Mouse (Mus musculus): ENCODE measurements around the gene Serf1. TPM values are rescaled to one million over a fixed set of nuclear protein-coding genes. Genes with fewer than 3 reads are reported as not detected.

Serf1 gene
- 308 and 329 TPM in 2 replicates for polyA plus RNA-seq (2016; fragmentation: Nextera tagmentation; extraction: Ambion mirVana)

DNA sequence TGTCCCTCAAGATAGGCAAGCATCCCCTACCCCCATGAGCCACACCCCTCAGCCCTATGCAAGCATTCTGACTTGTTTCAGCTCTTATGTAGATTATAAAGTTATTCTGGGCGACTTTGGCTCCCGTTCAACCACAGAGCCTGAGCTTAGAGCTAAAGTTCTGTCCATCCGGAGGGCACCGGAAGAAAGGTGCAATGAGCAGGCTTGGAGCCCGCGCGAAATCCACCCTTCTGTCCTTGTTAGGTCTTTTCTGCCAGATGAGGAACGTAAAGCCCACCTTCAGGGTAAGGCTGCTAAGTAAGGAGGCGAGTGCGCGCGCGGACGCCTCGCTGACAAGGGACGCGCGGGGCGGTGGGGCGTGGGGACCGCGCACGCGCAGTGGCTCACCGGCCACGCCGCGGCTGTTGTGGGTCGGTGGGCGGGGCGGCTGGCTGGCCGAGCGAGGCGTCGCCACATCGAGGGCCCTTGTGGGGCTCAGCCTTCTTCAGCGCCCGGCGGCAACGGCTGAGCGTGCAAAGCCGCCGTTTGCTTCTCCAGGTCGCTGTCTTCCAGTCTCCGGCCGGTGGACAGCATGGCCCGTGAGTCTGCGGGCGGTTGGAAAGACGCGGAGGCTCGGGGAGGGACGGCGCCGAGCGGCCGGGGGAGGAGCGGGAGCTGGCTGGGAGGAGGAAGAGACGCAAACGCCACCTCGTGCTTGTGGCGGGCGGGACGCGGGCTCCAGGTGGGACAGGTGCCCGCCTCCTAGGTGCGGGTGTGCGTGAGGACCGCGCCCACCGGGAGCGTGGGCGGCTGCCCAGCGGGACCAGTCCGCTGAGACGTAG, at the start of gene Serf1:
Serf1 (plus strand) TSS at position 361 of the 821 bp plus-strand sequence.
- H3K4me2 ChIP-seq: peak within 1 kb of the TSS; percentile 83
- peaks cover 7% of the 10 kb centered on the region; the same call in 1 of the 2 replicates for H3K27me3 ChIP-seq
- H3K36me3 ChIP-seq (replicated peaks): peaks cover 3% of the 10 kb centered on the region; the same call in 1 of the 2 replicates
- peak within 1 kb of the TSS; percentile 72 for H3K9ac ChIP-seq
- WGBS: 1% methylated on average over 67 of the region's 76 CpGs
- peak within 1 kb of the TSS; percentile 63 for H3K4me3 ChIP-seq (replicated peaks)
- peak within 1 kb of the TSS; percentile 71 for H3K27ac ChIP-seq
- peaks cover 25% of the 10 kb centered on the region for H3K4me1 ChIP-seq
- ATAC-seq (ENCODE audit: low FRiP score): peak; percentile 80
- no peaks in the 10 kb centered on the region for H3K9me3 ChIP-seq

DNA sequence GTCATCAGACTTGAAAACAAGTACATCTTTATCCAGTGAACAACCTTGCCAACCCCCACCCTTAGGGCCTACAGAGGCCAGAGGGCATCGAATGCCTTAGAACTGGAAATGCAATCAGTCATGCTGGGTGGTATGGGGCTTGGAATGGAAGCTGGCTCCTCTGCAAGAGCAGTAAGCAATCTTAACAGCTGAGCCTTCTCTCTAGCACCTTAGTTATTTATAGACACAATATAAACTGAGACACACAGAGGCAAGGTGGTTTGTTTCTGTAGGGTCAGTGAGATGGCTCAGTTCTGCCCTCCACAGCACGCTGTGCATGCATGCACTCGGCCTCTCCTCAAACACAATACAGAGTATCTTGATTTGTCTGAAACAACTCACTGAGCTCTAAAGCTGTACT, 43.9 kb upstream of the Serf1 start:
- Histone ChIP-seq H3K27me3 (no peaks in the 10 kb centered on the region), H3K27ac (no peak overlapping the region), H3K9me3 (no peaks in the 10 kb centered on the region), H3K4me1 (no peaks in the 10 kb centered on the region), H3K9ac (no peak overlapping the region), H3K4me2 (no peak overlapping the region), H3K36me3 (replicated peaks) (peaks cover 65% of the 10 kb centered on the region), H3K4me3 (replicated peaks) (no peak overlapping the region)
- no peak for ATAC-seq (ENCODE audit: low FRiP score)
- WGBS: 93% methylated on average over 3 of the region's 3 CpGs

DNA sequence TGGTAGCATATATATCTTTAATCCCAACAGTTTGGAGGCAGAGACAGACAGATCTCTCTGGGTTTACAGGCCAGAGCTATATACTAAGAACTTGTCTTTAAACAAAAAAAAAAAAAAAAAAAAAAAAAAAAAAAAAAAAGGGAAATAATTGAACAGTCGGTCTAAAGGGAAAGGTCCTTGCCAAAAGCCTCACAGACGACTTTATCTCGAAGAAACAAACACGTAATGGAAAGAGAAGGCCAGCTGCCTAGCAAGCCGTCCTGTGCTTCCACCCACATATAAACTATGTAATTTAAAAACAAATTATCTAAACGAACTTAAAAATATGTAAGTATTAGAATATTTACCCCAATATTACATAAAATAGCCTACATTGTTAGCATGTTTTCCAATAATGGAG, 40.0 kb upstream of the Serf1 start:
- no peak for ATAC-seq (ENCODE audit: low FRiP score)

DNA sequence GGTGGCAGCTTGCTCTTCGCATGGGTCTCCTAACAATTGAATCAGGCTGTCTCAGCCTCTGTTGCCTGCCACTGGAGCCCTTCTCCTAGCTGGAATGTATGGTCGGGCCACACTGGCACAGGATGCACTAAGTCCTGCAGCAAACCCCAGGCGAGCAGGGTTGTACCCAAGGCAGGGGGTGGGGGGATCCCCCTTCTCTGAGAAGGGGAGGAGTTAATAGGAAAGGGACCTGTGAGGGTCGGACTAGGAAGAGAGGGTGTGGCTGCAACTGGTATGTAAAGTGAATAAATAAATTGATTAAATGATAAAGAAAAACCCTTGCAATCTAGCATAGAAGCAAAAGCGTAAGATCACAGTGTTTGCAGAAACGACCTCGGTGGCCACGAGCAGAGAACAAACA, 36.3 kb upstream of the Serf1 start:
- Histone ChIP-seq H3K4me2 (no peak overlapping the region), H3K9ac (no peak overlapping the region), H3K9me3 (no peaks in the 10 kb centered on the region), H3K36me3 (replicated peaks) (peaks cover 74% of the 10 kb centered on the region), H3K27me3 (no peaks in the 10 kb centered on the region), H3K4me1 (no peaks in the 10 kb centered on the region), H3K4me3 (replicated peaks) (no peak overlapping the region), H3K27ac (no peak overlapping the region)
- ATAC-seq (ENCODE audit: low FRiP score): no peak
- WGBS: 90% methylated on average over 8 of the region's 8 CpGs

More for the DNA sequence above, 40.0 kb upstream of the Serf1 start:
- no peaks in the 10 kb centered on the region for H3K27me3 ChIP-seq
- no peak overlapping the region for H3K4me3 ChIP-seq (replicated peaks)
- H3K9me3 ChIP-seq: no peaks in the 10 kb centered on the region
- 90% methylated on average over 6 of the region's 6 CpGs for WGBS
- no peak overlapping the region for H3K4me2 ChIP-seq
- no peaks in the 10 kb centered on the region for H3K4me1 ChIP-seq
- H3K36me3 ChIP-seq (replicated peaks): peaks cover 62% of the 10 kb centered on the region
- H3K9ac ChIP-seq: no peak overlapping the region
- no peak overlapping the region for H3K27ac ChIP-seq

DNA sequence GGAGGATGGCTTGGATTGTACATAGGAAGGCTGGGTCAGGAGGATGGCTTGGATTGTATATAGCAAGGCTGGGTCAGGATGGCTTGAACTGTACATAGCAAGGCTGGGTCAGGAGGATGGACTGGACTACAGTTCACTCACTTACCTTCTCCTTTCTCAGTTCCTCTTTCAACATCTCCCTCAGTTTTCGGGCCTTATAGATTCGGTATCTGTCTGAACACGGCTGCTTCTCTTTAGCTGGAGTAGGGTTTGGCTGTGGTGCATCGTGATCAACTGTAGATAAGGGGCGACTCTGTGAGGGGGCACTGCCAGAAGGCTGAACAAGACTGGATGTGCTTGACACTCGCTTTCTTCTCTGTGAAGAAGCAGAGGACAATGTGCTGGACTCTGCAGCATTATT, 9.0 kb upstream of the Serf1 start:
- no peak for ATAC-seq (ENCODE audit: low FRiP score)
- H3K9me3 ChIP-seq: no peaks in the 10 kb centered on the region
- H3K27me3 ChIP-seq: no peaks in the 10 kb centered on the region
- H3K36me3 ChIP-seq (replicated peaks): peaks cover 46% of the 10 kb centered on the region
- H3K27ac ChIP-seq: no peak overlapping the region
- 95% methylated on average over 6 of the region's 6 CpGs for WGBS
- H3K9ac ChIP-seq: no peak overlapping the region
- H3K4me1 ChIP-seq: peaks cover 15% of the 10 kb centered on the region
- H3K4me2 ChIP-seq: no peak overlapping the region
- no peak overlapping the region for H3K4me3 ChIP-seq (replicated peaks)

DNA sequence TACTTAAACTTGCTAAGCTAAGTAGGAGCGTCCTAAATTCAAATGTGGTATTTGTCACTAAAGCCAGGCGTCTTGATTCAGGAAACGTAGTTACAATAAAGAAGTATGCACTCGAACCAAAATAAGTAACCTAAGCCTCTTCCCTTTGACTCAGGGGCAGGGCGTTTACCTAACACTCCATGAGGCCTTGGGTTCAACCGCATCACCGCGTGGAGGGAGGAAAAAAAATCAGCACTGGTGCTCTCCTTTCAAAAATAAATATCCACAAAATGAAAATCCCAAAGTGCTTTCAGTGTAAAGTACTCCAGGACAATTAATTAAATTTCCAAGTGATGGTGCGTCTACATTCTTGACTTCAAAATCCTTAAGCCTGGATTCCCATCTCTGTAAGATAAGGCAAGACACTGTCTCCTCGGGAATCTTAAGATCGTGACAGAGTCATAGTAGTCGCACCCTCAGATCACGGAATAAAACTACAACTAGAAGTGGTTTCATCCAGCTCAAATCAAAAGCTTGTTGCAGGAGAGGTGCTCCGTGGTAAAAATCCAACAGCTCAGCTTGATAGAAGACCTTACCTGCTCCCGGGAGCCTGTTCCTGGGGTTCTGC, 4.7 kb upstream of the Serf1 start:
- H3K4me3 ChIP-seq (replicated peaks): peak overlapping the region; percentile 79
- WGBS: 9% methylated on average over 15 of the region's 15 CpGs
- peak overlapping the region; percentile 78 for H3K9ac ChIP-seq
- peaks cover 7% of the 10 kb centered on the region; the same call in 1 of the 2 replicates for H3K27me3 ChIP-seq
- H3K36me3 ChIP-seq (replicated peaks): peaks cover 6% of the 10 kb centered on the region
- ATAC-seq (ENCODE audit: low FRiP score): no peak
- H3K27ac ChIP-seq: no peak overlapping the region
- H3K4me1 ChIP-seq: peaks cover 25% of the 10 kb centered on the region
- H3K4me2 ChIP-seq: peak overlapping the region; percentile 80
- H3K9me3 ChIP-seq: no peaks in the 10 kb centered on the region

DNA sequence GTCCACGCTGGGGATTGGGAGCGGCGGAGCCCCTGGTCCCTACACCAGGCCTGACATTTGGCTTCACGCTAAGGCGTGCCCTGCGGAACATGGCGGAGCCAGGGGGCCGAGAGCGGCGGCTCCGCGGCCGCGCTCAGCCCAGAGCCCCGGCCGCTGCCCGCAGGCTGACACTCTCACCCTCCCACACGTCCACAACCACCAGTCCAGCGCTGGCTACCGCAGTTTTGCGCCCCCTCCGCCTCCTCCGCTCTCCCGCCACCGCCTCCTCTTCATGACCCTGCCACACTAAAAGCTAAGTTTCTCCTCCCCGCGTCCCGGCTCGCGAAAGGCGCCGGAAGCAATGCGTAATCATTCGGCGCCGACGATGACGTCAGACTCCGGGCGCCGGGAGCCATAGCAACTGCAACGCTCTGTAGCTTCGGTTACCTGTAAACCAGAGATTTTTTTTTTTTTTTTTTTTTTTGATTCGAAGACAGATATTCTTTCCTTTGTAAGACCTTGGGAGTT, 4.0 kb upstream of the Serf1 start, which contains the start of gene Bdp1:
Bdp1 (minus strand) TSS at position 323 of the 507 bp plus-strand sequence.
- Histone ChIP-seq H3K27ac (peak within 1 kb of the TSS; percentile 78), H3K4me1 (peaks cover 29% of the 10 kb centered on the region), H3K4me2 (peak within 1 kb of the TSS; percentile 80), H3K9ac (peak within 1 kb of the TSS; percentile 78), H3K4me3 (replicated peaks) (peak within 1 kb of the TSS; percentile 79), H3K36me3 (replicated peaks) (peaks cover 2% of the 10 kb centered on the region), H3K27me3 (peaks cover 7% of the 10 kb centered on the region; the same call in 1 of the 2 replicates), H3K9me3 (no peaks in the 10 kb centered on the region)
- under 1% methylated on average over 44 of the region's 44 CpGs for WGBS
- ATAC-seq (ENCODE audit: low FRiP score): peak; percentile 67

DNA sequence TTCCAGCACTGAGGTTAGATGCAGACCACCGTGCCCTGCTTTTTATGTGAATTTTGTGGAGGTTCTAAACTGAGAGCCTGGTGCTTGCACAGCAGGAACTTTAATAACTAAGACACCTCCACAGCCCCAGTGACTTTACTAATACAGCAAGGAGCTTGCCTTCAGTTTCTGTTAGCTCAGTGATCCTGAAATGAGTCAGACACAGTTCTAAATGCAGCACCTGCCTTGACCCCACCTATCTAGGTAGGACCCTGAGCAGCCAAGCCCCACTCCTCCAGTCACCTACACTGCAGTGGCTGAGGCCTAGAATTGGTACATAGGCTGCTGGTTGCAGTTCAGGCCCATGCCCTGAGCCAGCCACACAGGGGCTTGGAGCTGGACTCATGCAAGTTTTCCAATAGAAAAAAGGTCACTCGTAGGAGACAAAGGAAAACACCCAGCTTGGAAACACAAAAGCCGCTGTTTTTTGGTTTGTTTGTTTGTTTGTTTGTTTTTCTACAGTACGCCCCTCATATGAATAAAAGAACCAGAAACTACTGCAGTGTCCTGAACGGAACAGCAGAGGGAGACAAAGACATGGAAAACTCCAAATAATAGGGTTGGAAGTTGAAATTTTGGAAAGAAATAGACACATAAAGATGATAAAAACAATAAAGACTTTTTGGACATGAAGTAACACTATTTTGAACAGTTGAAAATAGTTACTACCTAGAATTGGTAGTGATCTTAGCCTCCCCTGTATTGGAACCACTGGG, 4.6 kb downstream of the Serf1 start:
- Histone ChIP-seq H3K4me3 (replicated peaks) (no peak overlapping the region), H3K9ac (no peak overlapping the region), H3K4me2 (no peak overlapping the region), H3K27me3 (no peaks in the 10 kb centered on the region), H3K36me3 (replicated peaks) (peaks cover 19% of the 10 kb centered on the region), H3K4me1 (peaks cover 14% of the 10 kb centered on the region), H3K27ac (no peak overlapping the region), H3K9me3 (no peaks in the 10 kb centered on the region)
- no peak for ATAC-seq (ENCODE audit: low FRiP score)
- WGBS: 51% methylated on average over 5 of the region's 5 CpGs

DNA sequence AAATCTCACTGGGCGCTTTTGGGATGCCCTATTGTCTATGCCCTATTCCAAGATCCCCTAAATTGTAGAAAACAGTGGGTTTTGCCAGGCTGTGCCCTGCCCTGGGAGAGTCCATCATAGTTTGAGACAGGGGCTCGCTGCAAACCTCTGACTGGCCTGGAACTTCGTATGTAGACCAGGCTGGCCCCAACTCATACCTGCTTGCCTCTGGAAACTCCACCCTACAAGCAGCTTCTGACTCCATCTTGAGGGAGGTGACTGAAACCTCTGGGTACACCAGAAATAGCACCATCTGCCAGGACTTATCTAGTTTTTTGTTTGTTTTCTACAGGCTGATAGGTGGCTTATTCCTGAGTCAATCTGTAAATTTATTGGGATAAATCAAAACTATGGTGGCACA, 16.2 kb downstream of the Serf1 start:
- Histone ChIP-seq H3K4me2 (peak overlapping the region; percentile 83), H3K9me3 (no peaks in the 10 kb centered on the region), H3K4me1 (peaks cover 17% of the 10 kb centered on the region), H3K27ac (no peak overlapping the region), H3K36me3 (replicated peaks) (peaks cover 23% of the 10 kb centered on the region), H3K27me3 (no peaks in the 10 kb centered on the region), H3K9ac (peak overlapping the region; percentile 42; the same call in 1 of the 2 replicates), H3K4me3 (replicated peaks) (peak overlapping the region; percentile 96)
- ATAC-seq (ENCODE audit: low FRiP score): no peak
- WGBS: 80% methylated on average over 3 of the region's 3 CpGs

DNA sequence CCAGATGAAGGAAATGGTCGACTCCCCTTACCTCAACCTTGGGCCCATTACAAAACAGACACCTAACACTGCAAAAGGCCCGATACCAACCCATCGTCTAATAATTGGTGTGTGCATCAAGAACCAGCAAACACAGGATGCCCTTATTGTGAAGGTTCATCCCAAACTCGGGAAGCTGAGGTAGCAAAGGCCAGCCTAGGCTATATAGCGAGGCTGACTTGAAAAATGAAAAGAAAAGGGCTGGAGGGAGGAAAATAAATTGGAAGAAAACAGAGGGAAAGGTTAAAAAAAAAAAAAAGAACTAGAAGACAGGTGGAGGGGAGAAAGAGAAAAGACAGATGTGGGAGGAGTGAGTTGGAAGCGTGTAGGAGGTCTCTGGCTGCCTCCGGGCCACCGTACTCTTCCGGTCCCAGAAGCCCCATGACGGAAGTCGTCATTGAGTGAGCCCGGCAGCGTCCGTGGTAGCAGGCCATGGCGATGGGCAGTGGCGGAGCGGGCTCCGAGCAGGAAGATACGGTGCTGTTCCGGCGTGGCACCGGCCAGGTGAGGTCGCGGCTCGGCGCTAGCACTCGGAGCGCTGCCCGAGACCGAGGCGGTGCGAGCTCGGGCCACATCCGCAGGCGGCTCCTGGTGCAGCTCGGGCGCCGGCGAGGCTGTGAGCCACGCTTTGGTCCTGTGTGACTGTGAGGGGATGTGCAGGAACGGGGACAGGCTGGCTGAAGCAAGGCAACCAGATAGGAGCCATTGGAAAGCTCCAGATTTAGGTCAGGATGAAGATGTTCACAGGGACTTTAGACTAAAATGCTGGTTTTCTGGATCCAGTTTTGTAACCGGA, 16.8 kb downstream of the Serf1 start, which contains the start of gene Smn1:
Smn1 (plus strand) TSS at position 430 of the 835 bp plus-strand sequence.
- Histone ChIP-seq H3K27me3 (no peaks in the 10 kb centered on the region), H3K4me3 (replicated peaks) (peak within 1 kb of the TSS; percentile 96), H3K27ac (peak within 1 kb of the TSS; percentile 53; the same call in 1 of the 2 replicates), H3K9ac (peak within 1 kb of the TSS; percentile 79), H3K4me2 (peak within 1 kb of the TSS; percentile 83), H3K36me3 (replicated peaks) (peaks cover 28% of the 10 kb centered on the region), H3K9me3 (no peaks in the 10 kb centered on the region), H3K4me1 (peaks cover 17% of the 10 kb centered on the region)
- ATAC-seq (ENCODE audit: low FRiP score): peak; percentile 98
- 4% methylated on average over 42 of the region's 42 CpGs for WGBS

DNA sequence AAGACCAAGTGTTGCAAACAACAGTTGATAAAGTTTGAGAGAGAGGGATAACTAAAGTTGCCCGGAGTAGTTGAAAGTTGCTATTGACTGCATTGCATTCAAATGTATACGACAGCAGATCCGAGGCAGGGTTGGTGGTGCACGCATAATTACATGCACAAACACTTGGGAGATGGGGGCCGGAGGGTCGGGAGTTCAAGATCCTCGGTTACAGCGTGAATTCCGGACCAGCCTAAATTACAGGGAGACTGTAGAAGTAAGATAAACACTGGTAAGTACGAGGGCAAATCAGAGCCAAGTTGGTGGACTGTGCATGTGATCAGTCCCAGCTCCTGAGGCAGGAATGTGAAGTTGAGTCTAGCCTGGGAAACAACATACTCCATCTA, 17.4 kb downstream of the Serf1 start:
- Histone ChIP-seq H3K4me1 (peaks cover 17% of the 10 kb centered on the region), H3K4me3 (replicated peaks) (peak overlapping the region; percentile 96), H3K9ac (peak overlapping the region; percentile 79), H3K36me3 (replicated peaks) (peaks cover 32% of the 10 kb centered on the region), H3K9me3 (no peaks in the 10 kb centered on the region), H3K27me3 (no peaks in the 10 kb centered on the region), H3K27ac (no peak overlapping the region), H3K4me2 (peak overlapping the region; percentile 83)
- 4% methylated on average over 10 of the region's 10 CpGs for WGBS
- peak; percentile 57 for ATAC-seq (ENCODE audit: low FRiP score)
